ENCODE assay signal across 29 mouse cellular contexts in genomic region chr8:94129133-94129789, GRCm38 (mm10). TPM values are rescaled to one million over a fixed set of nuclear protein-coding genes. Genes with fewer than 3 reads are reported as not detected.
"Had no signal": no experiment of that assay in that cellular context is flagged by ENCODE, and none has a peak within 500 bp of the region (broad histone marks: within the 10 kb centered on the region; RNA-seq: fewer than 3 reads in every experiment).

No protein-coding gene starts in this region.

- H3K4me2 ChIP-seq: limb, embryonic 13.5 days; liver, embryonic 12.5 days; liver, embryonic 15.5 days; lung, embryonic 15.5 days; midbrain, embryonic 11.5 days had no signal

- H3K27ac ChIP-seq: limb, embryonic 10.5 days; limb, embryonic 13.5 days; liver, embryonic 12.5 days; liver, embryonic 15.5 days; lung, embryonic 15.5 days had no signal

- H3K4me1 ChIP-seq: limb, embryonic 10.5 days; limb, embryonic 13.5 days; liver, embryonic 15.5 days; lung, embryonic 15.5 days had no signal

- H3K27me3 ChIP-seq: limb, embryonic 13.5 days; lung, embryonic 15.5 days had no signal

- DNase-seq: kidney, postnatal 10 days; kidney, postnatal 36 days; layer of hippocampus, adult 9-11 months; liver; lung, adult 18-20 months; lung, postnatal 14 days; lung, postnatal 4 days; midbrain, embryonic 14.5 days; thymus, adult 18-20 months; thymus, postnatal 36 days had no signal

- H3K9me3 ChIP-seq: limb, embryonic 10.5 days; limb, embryonic 13.5 days; liver, embryonic 12.5 days; liver, embryonic 15.5 days; lung, embryonic 15.5 days had no signal

- H3K4me3 ChIP-seq: limb, embryonic 10.5 days; limb, embryonic 13.5 days; liver, embryonic 12.5 days; liver, embryonic 15.5 days; lung, embryonic 15.5 days had no signal

- H3K36me3 ChIP-seq: limb, embryonic 10.5 days; limb, embryonic 13.5 days; liver, embryonic 12.5 days; liver, embryonic 15.5 days; lung, embryonic 15.5 days had no signal

- H3K9ac ChIP-seq: limb, embryonic 13.5 days; liver, embryonic 12.5 days; liver, embryonic 15.5 days; lung, embryonic 15.5 days had no signal

- ATAC-seq: liver, embryonic 12.5 days had no signal

RNA-seq across cellular contexts. Expression of gene Mt4, which starts 7.7 kb away (rescaled TPM):
- total RNA-seq: layer of hippocampus, postnatal 25 days; left cerebral cortex, adult 18-20 months; left cerebral cortex, postnatal 25 days; megakaryocyte progenitor cell, adult 5-6 weeks; megakaryocyte-erythroid progenitor cell, adult 5-6 weeks; midbrain, postnatal 0 days had no signal
- polyA plus RNA-seq: kidney, embryonic 14.5 days; limb, embryonic 10.5 days; limb, embryonic 13.5 days; liver, embryonic 12.5 days; lung, embryonic 15.5 days; midbrain, embryonic 11.5 days; midbrain, embryonic 14.5 days; midbrain, postnatal 0 days; neural tube, embryonic 11.5 days; neural tube, embryonic 14.5 days; small intestine, adult 2 months; spleen, adult 2 months; testis, adult 2 months; urinary bladder, adult 2 months had no signal

RNA-seq across cellular contexts. Expression of gene Mt3, which starts 23.1 kb away (rescaled TPM):
- total RNA-seq: megakaryocyte progenitor cell, adult 5-6 weeks; megakaryocyte-erythroid progenitor cell, adult 5-6 weeks had no signal
- polyA plus RNA-seq: liver, embryonic 15.5 days; spleen, adult 2 months had no signal
